Mouse (Mus musculus): ENCODE results near the gene Sec61b. TPM values are rescaled to one million over a fixed set of nuclear protein-coding genes. Genes with fewer than 3 reads are reported as not detected.

The Sec61b gene
- polyA plus RNA-seq, 1 experiment from 2014 or later = 412 TPM

- H3K9ac ChIP-seq (ENCODE audit: low read depth, low read length) = no peak overlapping the region
- H3K4me3 ChIP-seq (ENCODE audit: low read length) = no peak overlapping the region
- no peak for ATAC-seq (ENCODE audit: low FRiP score, low TSS enrichment)
- H3K27me3 ChIP-seq (ENCODE audit: control insufficient read depth, insufficient read depth, low read length) = no peaks in the 10 kb centered on the region
- no peaks in the 10 kb centered on the region for H3K36me3 ChIP-seq (ENCODE audit: control insufficient read depth, insufficient read depth, low read length)
- H3K4me1 ChIP-seq (ENCODE audit: control insufficient read depth, insufficient read depth, low read length) = no peaks in the 10 kb centered on the region
- no peak overlapping the region for H3K4me2 ChIP-seq (replicated peaks; ENCODE audit: low read depth, low read length)
- H3K27ac ChIP-seq (ENCODE audit: low read depth, low read length) = no peak overlapping the region
- 51% methylated on average over 6 of the region's 7 CpGs for WGBS
- no peaks in the 10 kb centered on the region for H3K9me3 ChIP-seq (ENCODE audit: control insufficient read depth, low read length)
Observed at GRCm38 (mm10) chr4:47497811-47498385, 23.4 kb downstream of the Sec61b start.

GRCm38 (mm10) chr4:47499121-47499545 is 24.7 kb downstream of the Sec61b start:
- no peaks in the 10 kb centered on the region for H3K27me3 ChIP-seq (ENCODE audit: control insufficient read depth, insufficient read depth, low read length)
- no peaks in the 10 kb centered on the region for H3K36me3 ChIP-seq (ENCODE audit: control insufficient read depth, insufficient read depth, low read length)
- no peaks in the 10 kb centered on the region for H3K9me3 ChIP-seq (ENCODE audit: control insufficient read depth, low read length)
- ATAC-seq (ENCODE audit: low FRiP score, low TSS enrichment) = no peak
- no peak overlapping the region for H3K27ac ChIP-seq (ENCODE audit: low read depth, low read length)
- H3K4me1 ChIP-seq (ENCODE audit: control insufficient read depth, insufficient read depth, low read length) = no peaks in the 10 kb centered on the region
- H3K4me3 ChIP-seq (ENCODE audit: low read length) = no peak overlapping the region
- WGBS = 74% methylated on average over 10 of the region's 10 CpGs
- H3K4me2 ChIP-seq (replicated peaks; ENCODE audit: low read depth, low read length) = no peak overlapping the region
- no peak overlapping the region for H3K9ac ChIP-seq (ENCODE audit: low read depth, low read length)

- no peaks in the 10 kb centered on the region for H3K36me3 ChIP-seq (ENCODE audit: control insufficient read depth, insufficient read depth, low read length)
- H3K9me3 ChIP-seq (ENCODE audit: control insufficient read depth, low read length) = no peaks in the 10 kb centered on the region
- H3K27me3 ChIP-seq (ENCODE audit: control insufficient read depth, insufficient read depth, low read length) = no peaks in the 10 kb centered on the region
- WGBS = 35% methylated on average over 4 of the region's 4 CpGs
- no peak overlapping the region for H3K4me2 ChIP-seq (replicated peaks; ENCODE audit: low read depth, low read length)
- no peak overlapping the region for H3K4me3 ChIP-seq (ENCODE audit: low read length)
- H3K4me1 ChIP-seq (ENCODE audit: control insufficient read depth, insufficient read depth, low read length) = no peaks in the 10 kb centered on the region
- no peak; the same call in 1 of the 2 replicates for ATAC-seq (ENCODE audit: low FRiP score, low TSS enrichment)
- H3K27ac ChIP-seq (ENCODE audit: low read depth, low read length) = no peak overlapping the region
- no peak overlapping the region for H3K9ac ChIP-seq (ENCODE audit: low read depth, low read length)
Observed at GRCm38 (mm10) chr4:47502546-47502971, 28.1 kb downstream of the Sec61b start.

- Histone ChIP-seq H3K4me2 (replicated peaks; ENCODE audit: low read depth, low read length) (no peak overlapping the region), H3K36me3 (ENCODE audit: control insufficient read depth, insufficient read depth, low read length) (no peaks in the 10 kb centered on the region), H3K9me3 (ENCODE audit: control insufficient read depth, low read length) (no peaks in the 10 kb centered on the region), H3K4me3 (ENCODE audit: low read length) (no peak overlapping the region), H3K27ac (ENCODE audit: low read depth, low read length) (no peak overlapping the region), H3K27me3 (ENCODE audit: control insufficient read depth, insufficient read depth, low read length) (no peaks in the 10 kb centered on the region), H3K4me1 (ENCODE audit: control insufficient read depth, insufficient read depth, low read length) (no peaks in the 10 kb centered on the region), H3K9ac (ENCODE audit: low read depth, low read length) (no peak overlapping the region)
- no peak for ATAC-seq (ENCODE audit: low FRiP score, low TSS enrichment)
- WGBS = 85% methylated on average over 6 of the region's 6 CpGs
Observed at GRCm38 (mm10) chr4:47503045-47503444, 28.6 kb downstream of the Sec61b start.

- Histone ChIP-seq H3K4me1 (ENCODE audit: control insufficient read depth, insufficient read depth, low read length) (no peaks in the 10 kb centered on the region), H3K27ac (ENCODE audit: low read depth, low read length) (no peak overlapping the region), H3K27me3 (ENCODE audit: control insufficient read depth, insufficient read depth, low read length) (no peaks in the 10 kb centered on the region), H3K9me3 (ENCODE audit: control insufficient read depth, low read length) (no peaks in the 10 kb centered on the region), H3K4me2 (replicated peaks; ENCODE audit: low read depth, low read length) (no peak overlapping the region), H3K36me3 (ENCODE audit: control insufficient read depth, insufficient read depth, low read length) (no peaks in the 10 kb centered on the region), H3K9ac (ENCODE audit: low read depth, low read length) (no peak overlapping the region), H3K4me3 (ENCODE audit: low read length) (no peak overlapping the region)
- 68% methylated on average over 10 of the region's 10 CpGs for WGBS
- no peak for ATAC-seq (ENCODE audit: low FRiP score, low TSS enrichment)
Observed at GRCm38 (mm10) chr4:47504841-47505517, 30.5 kb downstream of the Sec61b start.

GRCm38 (mm10) chr4:47518551-47519181 is 44.2 kb downstream of the Sec61b start:
- H3K4me2 ChIP-seq (replicated peaks; ENCODE audit: low read depth, low read length) = no peak overlapping the region
- 60% methylated on average over 12 of the region's 12 CpGs for WGBS
- no peak for ATAC-seq (ENCODE audit: low FRiP score, low TSS enrichment)
- no peaks in the 10 kb centered on the region for H3K4me1 ChIP-seq (ENCODE audit: control insufficient read depth, insufficient read depth, low read length)
- H3K9ac ChIP-seq (ENCODE audit: low read depth, low read length) = no peak overlapping the region
- H3K27me3 ChIP-seq (ENCODE audit: control insufficient read depth, insufficient read depth, low read length) = no peaks in the 10 kb centered on the region
- no peaks in the 10 kb centered on the region for H3K36me3 ChIP-seq (ENCODE audit: control insufficient read depth, insufficient read depth, low read length)
- H3K27ac ChIP-seq (ENCODE audit: low read depth, low read length) = no peak overlapping the region
- no peak overlapping the region for H3K4me3 ChIP-seq (ENCODE audit: low read length)
- H3K9me3 ChIP-seq (ENCODE audit: control insufficient read depth, low read length) = no peaks in the 10 kb centered on the region

- H3K4me3 ChIP-seq (ENCODE audit: low read length) = no peak overlapping the region
- no peak for ATAC-seq (ENCODE audit: low FRiP score, low TSS enrichment)
- 51% methylated on average over 4 of the region's 4 CpGs for WGBS
Observed at GRCm38 (mm10) chr4:47520076-47520475, 45.6 kb downstream of the Sec61b start.

GRCm38 (mm10) chr4:47521884-47522605 is 47.6 kb downstream of the Sec61b start:
- 82% methylated on average over 6 of the region's 6 CpGs for WGBS
- Histone ChIP-seq H3K9ac (ENCODE audit: low read depth, low read length) (no peak overlapping the region), H3K4me1 (ENCODE audit: control insufficient read depth, insufficient read depth, low read length) (no peaks in the 10 kb centered on the region), H3K4me2 (replicated peaks; ENCODE audit: low read depth, low read length) (no peak overlapping the region), H3K36me3 (ENCODE audit: control insufficient read depth, insufficient read depth, low read length) (no peaks in the 10 kb centered on the region), H3K9me3 (ENCODE audit: control insufficient read depth, low read length) (no peaks in the 10 kb centered on the region), H3K4me3 (ENCODE audit: low read length) (no peak overlapping the region), H3K27ac (ENCODE audit: low read depth, low read length) (no peak overlapping the region), H3K27me3 (ENCODE audit: control insufficient read depth, insufficient read depth, low read length) (no peaks in the 10 kb centered on the region)
- no peak for ATAC-seq (ENCODE audit: low FRiP score, low TSS enrichment)

More at GRCm38 (mm10) chr4:47520076-47520475, 45.6 kb downstream of the Sec61b start:
- Histone ChIP-seq H3K4me1 (ENCODE audit: control insufficient read depth, insufficient read depth, low read length) (no peaks in the 10 kb centered on the region), H3K36me3 (ENCODE audit: control insufficient read depth, insufficient read depth, low read length) (no peaks in the 10 kb centered on the region), H3K27me3 (ENCODE audit: control insufficient read depth, insufficient read depth, low read length) (no peaks in the 10 kb centered on the region), H3K9ac (ENCODE audit: low read depth, low read length) (no peak overlapping the region), H3K27ac (ENCODE audit: low read depth, low read length) (no peak overlapping the region), H3K4me2 (replicated peaks; ENCODE audit: low read depth, low read length) (no peak overlapping the region), H3K9me3 (ENCODE audit: control insufficient read depth, low read length) (no peaks in the 10 kb centered on the region)

Measured in kidney, embryonic 14.5 days (tissue).